Mouse (Mus musculus) urinary bladder, adult 18-20 months (tissue): Measurements from ENCODE around the gene Olfr368.

Source experiments
- DNase-seq, 2 experiments: peaks; one replicate each; pipeline ENCODE4 v3.0.0; 2022; ENCODE audit warnings: low spot score in 2 of 2, mixed read lengths in 2 of 2

Olfr368 gene

DNA sequence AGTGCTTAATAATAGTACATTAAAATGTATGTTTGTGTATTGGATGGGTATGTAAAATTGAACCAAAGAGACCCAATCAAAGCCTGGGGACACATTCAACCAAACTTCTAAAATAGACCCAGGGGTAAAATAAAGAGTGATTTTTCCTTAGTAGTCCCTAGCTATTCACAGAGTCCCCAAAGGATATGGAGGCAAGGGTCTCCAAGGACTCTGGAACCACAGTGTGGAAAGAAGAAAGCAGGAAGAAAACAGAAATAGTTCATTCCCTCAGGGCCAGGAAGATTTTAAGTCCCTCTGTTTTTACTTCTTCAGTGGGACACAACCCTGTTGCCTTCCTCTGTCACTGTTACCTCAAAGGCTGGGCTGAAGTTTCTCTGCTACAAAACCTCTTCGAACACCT lies at the start of gene Olfr368:
TSS of gene Olfr368 (plus strand) at position 301 of the 400 bp plus-strand sequence.
- no peak for DNase-seq

DNA sequence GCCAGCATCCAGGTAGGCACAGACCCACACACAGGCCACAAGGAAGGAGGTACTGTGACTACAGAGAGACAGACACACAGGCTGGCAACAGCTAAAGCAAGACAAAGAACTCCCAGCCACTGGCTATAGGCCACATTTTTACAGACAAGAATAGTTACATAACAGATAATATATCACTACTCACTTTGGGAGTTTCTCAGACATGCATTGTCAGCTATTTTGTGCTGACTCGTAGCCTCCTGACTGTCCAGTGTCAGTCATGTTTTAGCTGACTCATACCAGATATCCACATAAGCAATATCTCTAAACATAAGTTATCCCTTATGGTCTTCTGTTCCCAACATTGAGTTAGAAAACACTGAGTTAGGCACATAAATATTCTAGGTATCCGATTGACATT lies 7.0 kb downstream of the Olfr368 start:
- no peak for DNase-seq

DNA sequence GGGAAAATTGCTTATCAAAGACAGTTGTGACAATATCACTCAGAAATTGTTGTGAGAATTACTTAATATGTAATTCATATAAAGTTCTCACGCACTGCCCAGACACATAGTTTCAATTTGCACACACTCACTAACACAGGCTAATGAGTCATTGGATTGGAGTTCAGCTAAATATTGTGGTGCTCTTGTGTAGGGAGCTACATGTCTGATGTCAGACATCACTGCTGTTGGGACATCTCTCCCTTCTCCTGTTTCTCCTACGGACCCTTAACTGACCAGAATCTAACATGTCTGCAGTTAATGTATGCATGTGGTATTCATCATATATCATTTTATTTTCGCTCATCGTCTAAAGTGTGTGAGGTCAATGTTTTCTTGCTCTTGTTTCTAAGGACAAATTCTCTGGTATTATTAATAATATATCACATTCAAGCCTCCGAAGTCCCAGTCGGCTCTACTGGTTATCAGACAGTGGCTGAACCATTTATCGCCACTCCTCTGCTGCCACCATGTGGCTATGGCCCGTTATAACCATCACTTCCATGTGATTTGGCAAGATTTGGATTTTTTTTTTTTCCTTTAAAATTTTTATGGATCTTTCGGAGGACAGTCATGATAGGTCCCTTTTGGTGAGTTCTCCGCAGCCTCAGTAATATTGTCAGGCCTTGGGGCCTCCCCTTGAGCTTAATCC lies 12.3 kb downstream of the Olfr368 start:
- DNase-seq: peak in 1 of 2 experiments; percentile 34

DNA sequence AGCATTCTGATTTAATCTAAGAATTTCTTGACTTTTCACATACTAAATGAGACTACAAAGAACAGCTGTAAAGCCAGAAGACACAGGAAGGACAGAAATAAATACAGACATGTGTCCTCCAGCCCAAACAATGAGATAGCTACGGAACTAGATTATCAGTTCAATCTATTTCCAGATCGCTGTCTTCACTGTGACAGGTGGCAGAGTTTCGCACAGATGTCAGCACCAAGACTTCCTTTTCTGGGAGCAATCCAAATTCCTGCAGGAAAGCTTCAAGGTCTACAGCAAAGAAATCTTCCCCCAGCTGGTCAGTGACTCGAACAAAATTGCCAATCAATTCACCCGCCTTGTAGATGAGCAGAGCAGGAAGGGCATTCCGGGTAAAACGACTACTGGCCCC lies 25.4 kb downstream of the Olfr368 start:
- DNase-seq: no peak

DNA sequence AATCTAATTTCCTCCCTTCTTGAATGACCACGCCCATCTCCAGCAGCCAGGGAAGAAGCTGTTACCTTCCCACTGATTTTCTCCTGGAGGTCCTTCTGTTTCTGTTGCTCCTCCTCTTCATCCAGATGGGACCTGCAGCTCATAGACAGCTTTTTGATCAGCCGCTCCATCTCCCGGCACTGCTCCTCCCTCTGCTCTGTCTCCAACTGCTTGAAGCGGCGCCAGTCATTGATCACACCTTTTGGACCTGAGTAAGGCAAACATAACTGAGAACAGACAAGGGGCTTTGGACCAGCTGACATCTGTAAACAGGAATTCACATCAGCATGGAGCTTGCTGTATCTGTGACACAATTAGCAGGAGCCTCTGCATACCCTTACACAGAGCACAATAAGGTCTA lies 29.3 kb downstream of the Olfr368 start:
- DNase-seq: no peak

DNA sequence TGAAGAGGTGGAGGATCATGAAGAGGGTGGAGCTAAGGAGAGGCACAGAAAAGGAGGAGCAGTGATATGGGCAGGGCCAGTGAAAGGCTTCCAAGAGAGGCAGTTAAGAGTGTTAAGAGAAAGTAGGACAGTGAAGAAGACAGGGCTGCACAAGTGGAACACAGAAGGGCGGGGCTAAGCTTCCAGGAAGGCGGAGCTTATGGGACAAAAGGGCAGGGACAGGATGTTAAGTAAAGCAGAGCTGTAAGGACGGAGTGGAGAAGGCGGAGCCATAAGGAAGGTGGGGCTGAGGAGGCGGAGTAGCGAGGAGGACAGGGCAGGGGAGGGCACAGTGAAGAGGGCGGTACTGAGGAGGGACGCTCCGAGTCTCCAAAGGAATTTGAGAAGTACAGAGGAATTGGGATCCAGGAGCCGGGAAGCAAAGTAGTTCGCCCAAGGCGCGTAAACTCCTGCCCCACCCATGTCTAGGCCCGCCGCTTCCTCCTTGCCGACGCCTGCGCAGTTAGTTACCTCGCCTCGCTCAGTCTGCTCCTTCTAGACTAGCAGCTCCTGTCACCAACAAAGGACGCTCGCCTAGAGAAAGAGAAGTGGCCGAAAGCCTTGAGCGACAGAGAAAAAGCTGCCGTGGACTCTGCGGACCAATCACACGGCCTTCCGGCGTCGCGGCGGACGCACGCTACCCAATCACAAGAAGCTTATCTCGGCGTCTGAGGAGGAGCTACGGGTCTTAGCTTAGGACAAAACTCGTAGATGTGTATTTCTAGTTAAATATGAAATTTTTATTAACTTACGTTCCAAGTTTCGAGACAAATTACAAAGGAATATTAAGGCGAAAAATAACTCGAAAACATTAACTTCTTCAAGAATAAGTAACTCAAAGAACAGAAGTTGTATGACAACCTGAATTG lies 32.6 kb downstream of the Olfr368 start, which contains the start of gene Pdcl:
TSS of gene Pdcl (minus strand) at position 700 of the 908 bp plus-strand sequence.
- peak; percentile 86 to 89 for DNase-seq

DNA sequence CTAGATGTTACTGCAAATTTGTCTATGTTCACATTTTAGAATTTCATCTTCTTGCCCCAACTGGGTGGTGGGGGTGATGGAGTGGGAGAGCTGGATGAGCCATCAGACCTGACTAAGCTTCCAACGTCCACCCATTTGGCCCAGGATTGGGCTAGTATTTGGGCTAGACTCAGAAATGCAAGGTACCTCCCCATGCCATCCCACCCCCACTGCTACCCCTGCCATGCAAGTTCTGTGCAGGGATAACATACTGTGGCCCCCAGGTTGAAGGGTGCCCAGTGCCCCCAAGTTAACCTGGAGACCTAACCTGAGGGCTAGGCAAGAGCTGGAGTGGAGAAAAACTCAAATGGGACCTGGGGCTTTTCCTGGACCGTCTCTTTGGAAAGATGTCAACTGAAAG lies 33.6 kb downstream of the Olfr368 start:
- no peak for DNase-seq

DNA sequence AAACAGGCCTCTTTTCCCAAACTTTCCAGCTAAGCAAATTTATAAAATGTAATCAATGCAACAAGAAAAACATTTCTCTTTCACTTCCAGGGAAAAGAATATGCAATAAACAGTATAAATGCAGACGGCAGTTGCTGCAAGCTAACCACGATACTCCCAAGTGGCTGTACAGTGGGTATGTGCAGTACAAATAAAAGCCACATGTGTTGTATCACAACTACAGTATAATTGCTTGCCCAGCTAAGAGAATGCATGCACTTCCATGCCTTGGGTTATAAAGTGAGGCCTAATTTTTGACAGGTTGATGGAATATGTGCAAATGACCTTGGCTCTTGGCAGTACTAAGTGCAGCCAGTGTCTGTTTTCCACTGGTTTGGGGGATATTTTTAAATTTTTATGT lies 44.3 kb downstream of the Olfr368 start:
- DNase-seq: no peak

DNA sequence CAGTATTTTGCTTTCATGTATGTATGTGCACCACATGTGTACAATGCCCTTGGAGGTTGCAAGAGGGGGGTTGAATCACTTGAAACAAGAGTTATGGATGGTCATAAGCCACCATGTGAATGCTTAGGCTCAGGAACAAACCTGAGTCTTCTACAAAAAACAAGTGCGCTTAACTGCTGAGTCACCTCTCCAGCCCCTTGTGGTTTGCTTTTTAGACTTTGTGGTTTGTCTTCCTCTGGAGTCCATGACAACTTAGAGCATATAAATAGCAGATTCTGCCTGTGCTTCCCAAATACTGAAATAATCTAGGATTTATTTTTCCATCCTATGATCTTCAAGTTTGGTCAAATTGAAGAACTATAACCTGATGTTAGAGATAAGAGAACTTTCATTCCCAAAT lies 49.7 kb downstream of the Olfr368 start:
- no peak for DNase-seq

DNA sequence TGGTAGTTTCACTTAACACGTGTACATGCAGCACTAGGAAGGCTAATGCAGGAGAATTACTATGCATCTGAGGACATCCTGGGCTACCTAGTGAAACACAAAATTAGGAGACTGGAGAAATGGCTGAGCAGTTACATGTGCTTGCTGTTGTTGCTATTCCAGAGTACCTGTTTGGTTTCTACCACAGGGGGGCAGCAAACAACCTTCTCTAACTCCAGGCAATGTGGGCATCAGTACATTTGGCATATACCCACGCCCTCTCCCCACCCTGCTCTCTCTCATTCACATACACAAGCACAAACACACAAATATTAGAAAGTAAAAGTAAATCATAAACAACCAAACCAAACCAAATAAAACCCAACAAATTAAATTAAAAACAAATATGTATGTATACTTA lies 53.9 kb downstream of the Olfr368 start:
- DNase-seq: peak in 1 of 2 experiments; percentile 13
